ENCODE assay signal across 10 mouse cellular contexts in genomic region chr6:32179346-32180011, GRCm38 (mm10).
DNase-seq lines count a peak whose midpoint lies in the region; ATAC-seq lines count a peak whose summit lies in the region.
"Had no signal": no experiment of that assay in that cellular context is flagged by ENCODE, and none has a peak within 500 bp of the region (broad histone marks: within the 10 kb centered on the region; RNA-seq: fewer than 3 reads in every experiment).

No protein-coding gene starts in this region.

- H3K9me3 ChIP-seq in forebrain, embryonic 10.5 days = no peaks in the 10 kb centered on the region
- H3K9me3 ChIP-seq in forebrain, embryonic 11.5 days (ENCODE audit: control insufficient read depth, low read length) = no peaks in the 10 kb centered on the region
- H3K9me3 ChIP-seq in neural tube, embryonic 15.5 days (replicated peaks) = no peaks in the 10 kb centered on the region
- H3K9me3 ChIP-seq in limb, embryonic 15.5 days = no peaks in the 10 kb centered on the region
- H3K9me3 ChIP-seq: neural tube, embryonic 13.5 days had no signal

- H3K27ac ChIP-seq in forebrain, embryonic 10.5 days = no peak overlapping the region
- H3K27ac ChIP-seq in forebrain, embryonic 11.5 days (ENCODE audit: low read depth, low read length) = no peak overlapping the region
- no peak overlapping the region for H3K27ac ChIP-seq in neural tube, embryonic 15.5 days (replicated peaks)
- peak overlapping the region; percentile 71 for H3K27ac ChIP-seq in limb, embryonic 15.5 days
- H3K27ac ChIP-seq: liver, embryonic 14.5 days; neural tube, embryonic 13.5 days had no signal

- H3K27me3 ChIP-seq in forebrain, embryonic 10.5 days (ENCODE audit: poor library complexity, severe bottlenecking) = 0 out of 2 replicates have a peak, but pooled peaks cover 7% of the 10 kb centered on the region
- no peaks in the 10 kb centered on the region for H3K27me3 ChIP-seq in forebrain, embryonic 11.5 days (ENCODE audit: control insufficient read depth, insufficient read depth, low read length)
- no peaks in the 10 kb centered on the region for H3K27me3 ChIP-seq in neural tube, embryonic 15.5 days (replicated peaks)
- no peaks in the 10 kb centered on the region; the same call in 1 of the 2 replicates for H3K27me3 ChIP-seq in limb, embryonic 15.5 days
- H3K27me3 ChIP-seq: neural tube, embryonic 13.5 days had no signal

- H3K36me3 ChIP-seq in forebrain, embryonic 10.5 days (replicated peaks) = no peaks in the 10 kb centered on the region
- no peaks in the 10 kb centered on the region for H3K36me3 ChIP-seq in forebrain, embryonic 11.5 days (ENCODE audit: control insufficient read depth, insufficient read depth, low read length)
- H3K36me3 ChIP-seq in neural tube, embryonic 15.5 days = peaks cover 47% of the 10 kb centered on the region
- no peaks in the 10 kb centered on the region for H3K36me3 ChIP-seq in limb, embryonic 15.5 days

- no peak overlapping the region for H3K4me3 ChIP-seq in forebrain, embryonic 10.5 days
- no peak overlapping the region for H3K4me3 ChIP-seq in forebrain, embryonic 11.5 days (ENCODE audit: low read depth, low read length)
- H3K4me3 ChIP-seq in neural tube, embryonic 15.5 days (replicated peaks) = no peak overlapping the region
- H3K4me3 ChIP-seq in limb, embryonic 15.5 days = no peak overlapping the region
- H3K4me3 ChIP-seq: neural tube, embryonic 13.5 days had no signal

- H3K4me1 ChIP-seq in forebrain, embryonic 10.5 days = peaks cover 22% of the 10 kb centered on the region
- H3K4me1 ChIP-seq in forebrain, embryonic 11.5 days (replicated peaks; ENCODE audit: control insufficient read depth, insufficient read depth, low read length) = no peaks in the 10 kb centered on the region
- H3K4me1 ChIP-seq in neural tube, embryonic 15.5 days = no peaks in the 10 kb centered on the region
- H3K4me1 ChIP-seq in limb, embryonic 15.5 days = peaks cover 16% of the 10 kb centered on the region

- H3K9ac ChIP-seq in forebrain, embryonic 11.5 days (ENCODE audit: low read length) = no peak overlapping the region
- no peak overlapping the region for H3K9ac ChIP-seq in neural tube, embryonic 15.5 days (replicated peaks)
- H3K9ac ChIP-seq in limb, embryonic 15.5 days = no peak overlapping the region
- H3K9ac ChIP-seq: liver, embryonic 14.5 days; neural tube, embryonic 13.5 days had no signal

- 88% methylated on average over 2 of the region's 2 CpGs for WGBS in forebrain, embryonic 10.5 days
- WGBS in forebrain, embryonic 11.5 days = 59% methylated on average over 2 of the region's 2 CpGs
- 90% methylated on average over 2 of the region's 2 CpGs for WGBS in neural tube, embryonic 15.5 days
- 46% methylated on average over 2 of the region's 2 CpGs for WGBS in limb, embryonic 15.5 days

- peak; percentile 28 for DNase-seq in forebrain, embryonic 10.5 days (ENCODE audit: extremely low spot score, low spot score)
- no peak for DNase-seq in forebrain, embryonic 11.5 days (ENCODE audit: low spot score)
- DNase-seq in neural tube, embryonic 10.5 days (ENCODE audit: extremely low spot score, low spot score) = peak; percentile 52
- no peak for DNase-seq in cerebellum, adult 9-11 months
- no peak for DNase-seq in layer of hippocampus, adult 9-10 months (ENCODE audit: low spot score)
- no peak for DNase-seq in right cerebral cortex, adult 18-20 months

- no peak overlapping the region for H3K4me2 ChIP-seq in forebrain, embryonic 11.5 days (ENCODE audit: low read depth, low read length, severe bottlenecking)
- no peak overlapping the region for H3K4me2 ChIP-seq in neural tube, embryonic 15.5 days
- H3K4me2 ChIP-seq in limb, embryonic 15.5 days = no peak overlapping the region
- H3K4me2 ChIP-seq: neural tube, embryonic 13.5 days had no signal

- no peak for ATAC-seq in forebrain, embryonic 11.5 days (replicated peaks; ENCODE audit: low FRiP score)
- ATAC-seq in neural tube, embryonic 15.5 days (ENCODE audit: low FRiP score) = no peak
- peak; percentile 52 for ATAC-seq in limb, embryonic 15.5 days (ENCODE audit: insufficient number of reproducible peaks, low FRiP score, low TSS enrichment, low read depth)

Comparison
In these comparisons a context has a peak if more than half of its experiments do, and no peak if none do; other contexts are left out.
1. DNase-seq: peak in forebrain, embryonic 10.5 days (single experiment) and neural tube, embryonic 10.5 days (single experiment); none in forebrain, embryonic 11.5 days (single experiment), cerebellum, adult 9-11 months (single experiment), layer of hippocampus, adult 9-10 months (single experiment) and right cerebral cortex, adult 18-20 months (single experiment).